Mouse (Mus musculus): ENCODE measurements around the gene Egfem1. TPM values are rescaled to one million over a fixed set of nuclear protein-coding genes. Genes with fewer than 3 reads are reported as not detected.

Gene Egfem1
- 0.11 and 1.3 TPM in 2 replicates for polyA plus RNA-seq (2012; rRNA removed)

GRCm38 (mm10) chr3:29081952-29082295 is at the start of gene Egfem1:
Gene Egfem1, plus strand, starts transcription at chr3:29082023.

Other genes with a start within 250 kb of the Egfem1 start
- gene Gm1527, start 189.4 kb upstream of the Egfem1 start, polyA plus RNA-seq (2012; rRNA removed) = not detected in 2 replicates

Measured in ovary, adult 2 months (tissue).